Mouse (Mus musculus) heart, embryonic 13.5 days (tissue): Measurements from ENCODE around the gene Gjc2. TPM values are rescaled to one million over a fixed set of nuclear protein-coding genes. Genes with fewer than 3 reads are reported as not detected.

Source experiments
- ATAC-seq: fragments of 200-750 bp; cut with Nextera tagmentation; 2 replicates; pipeline ENCODE4 v1.8.0; 2017; ENCODE audit warnings: moderate TSS enrichment; ENCODE audit not compliant: insufficient number of reproducible peaks, low FRiP score, low TSS enrichment; ENCODE audit errors: extremely low read depth
- H3K27ac ChIP-seq: fragments of 300-500 bp; sonication (generic); replicated peaks from 2 replicates; pipeline ENCODE4 v1.5.1; 2015; ENCODE audit warnings: moderate library complexity, mild to moderate bottlenecking, inconsistent platforms
- H3K27me3 ChIP-seq: fragments of 300-500 bp; sonication (generic); replicated peaks from 2 replicates; pipeline ENCODE4 v1.6.1; 2015; ENCODE audit warnings: mild to moderate bottlenecking, inconsistent platforms
- H3K36me3 ChIP-seq: fragments of 300-500 bp; sonication (generic); 2 replicates; pipeline ENCODE4 v1.6.1; 2015; ENCODE audit warnings: mild to moderate bottlenecking, inconsistent platforms
- H3K4me1 ChIP-seq: fragments of 300-500 bp; sonication (generic); 2 replicates; pipeline ENCODE4 v1.6.1; 2015; ENCODE audit warnings: inconsistent platforms
- H3K4me2 ChIP-seq: fragments of 300-500 bp; sonication (generic); 2 replicates; pipeline ENCODE4 v1.6.1; 2015; ENCODE audit warnings: inconsistent platforms, mild to moderate bottlenecking, moderate library complexity
- H3K4me3 ChIP-seq: fragments of 300-500 bp; sonication (generic); 2 replicates; pipeline ENCODE4 v1.5.1; 2015; ENCODE audit warnings: moderate library complexity, mild to moderate bottlenecking, inconsistent platforms
- H3K9ac ChIP-seq: fragments of 300-500 bp; sonication (generic); 2 replicates; pipeline ENCODE4 v1.6.1; 2015; ENCODE audit warnings: inconsistent platforms, mild to moderate bottlenecking, moderate library complexity
- H3K9me3 ChIP-seq: fragments of 300-500 bp; sonication (generic); 2 replicates; pipeline ENCODE4 v1.6.1; 2016; ENCODE audit warnings: inconsistent platforms
- WGBS: fragments of 180-500 bp; shearing (Covaris S2); methylation state at CpG from one replicate; pipeline ENCODE4 v1.1.7; 2015; ENCODE audit warnings: mixed read lengths; 5-methylcytosine and 5-hydroxymethylcytosine counted together
- polyA plus RNA-seq: library from polyadenylated mRNA; unstranded; fragments of >200 nt; fragmentation: Nextera tagmentation; extraction: Ambion mirVana; gene quantifications from 2 replicates; pipeline ENCODE4 v1.2.1, GENCODE M21; 2015

Gene Gjc2
- 0.06 and 0.28 TPM in 2 replicates for polyA plus RNA-seq

GRCm38 (mm10) chr11:59182864-59183331 lies at the start of gene Gjc2:
Gene Gjc2, minus strand, starts transcription at chr11:59183213.
- Histone ChIP-seq H3K9me3 (no peaks in the 10 kb centered on the region), H3K4me1 (peaks cover 25% of the 10 kb centered on the region), H3K9ac (0 out of 2 replicates have a peak within 1 kb of the TSS, but pooled peaks have one; percentile 33), H3K27me3 (peaks cover 23% of the 10 kb centered on the region), H3K4me2 (0 out of 2 replicates have a peak within 1 kb of the TSS, but pooled peaks have one; percentile 4), H3K4me3 (no peak within 1 kb of the TSS), H3K36me3 (peaks cover 33% of the 10 kb centered on the region), H3K27ac (peak within 1 kb of the TSS; percentile 46)
- ATAC-seq, result no peak
- 39% methylated on average over 3 of the region's 3 CpGs for WGBS

GRCm38 (mm10) chr11:59232797-59233196 lies 49.8 kb upstream of the Gjc2 start:
- Histone ChIP-seq H3K4me3 (no peak overlapping the region), H3K9me3 (no peaks in the 10 kb centered on the region), H3K4me1 (peaks cover 16% of the 10 kb centered on the region), H3K4me2 (no peak overlapping the region), H3K36me3 (no peaks in the 10 kb centered on the region), H3K9ac (no peak overlapping the region), H3K27me3 (peaks cover 27% of the 10 kb centered on the region; the same call in 1 of the 2 replicates), H3K27ac (no peak overlapping the region)
- WGBS, result 48% methylated on average over 2 of the region's 2 CpGs
- no peak for ATAC-seq

- H3K4me3 ChIP-seq, result no peak overlapping the region
Observed at GRCm38 (mm10) chr11:59230144-59230760, 47.2 kb upstream of the Gjc2 start.

GRCm38 (mm10) chr11:59228122-59228953 lies 45.3 kb upstream of the Gjc2 start, which contains the start of gene Arf1:
Gene Arf1, minus strand, starts transcription at chr11:59228270.
- peak within 1 kb of the TSS; percentile 96 for H3K4me2 ChIP-seq
- H3K9ac ChIP-seq, result peak within 1 kb of the TSS; percentile 100
- H3K4me1 ChIP-seq, result peaks cover 53% of the 10 kb centered on the region
- no peaks in the 10 kb centered on the region for H3K9me3 ChIP-seq
- peaks cover 9% of the 10 kb centered on the region for H3K36me3 ChIP-seq
- H3K27me3 ChIP-seq, result 0 out of 2 replicates have a peak, but pooled peaks cover 6% of the 10 kb centered on the region
- peak within 1 kb of the TSS; percentile 99 for H3K27ac ChIP-seq
- ATAC-seq, result peak; percentile 90
- 4% methylated on average over 59 of the region's 59 CpGs for WGBS
- peak within 1 kb of the TSS; percentile 100 for H3K4me3 ChIP-seq

More at GRCm38 (mm10) chr11:59230144-59230760, 47.2 kb upstream of the Gjc2 start:
- H3K36me3 ChIP-seq, result no peaks in the 10 kb centered on the region
- no peaks in the 10 kb centered on the region for H3K9me3 ChIP-seq
- H3K4me2 ChIP-seq, result no peak overlapping the region
- no peak overlapping the region for H3K27ac ChIP-seq
- WGBS, result 9% methylated on average over 7 of the region's 7 CpGs
- H3K27me3 ChIP-seq, result peaks cover 19% of the 10 kb centered on the region; the same call in 1 of the 2 replicates
- H3K9ac ChIP-seq, result no peak overlapping the region
- ATAC-seq, result no peak
- peaks cover 34% of the 10 kb centered on the region for H3K4me1 ChIP-seq

GRCm38 (mm10) chr11:59227604-59228121 lies 44.6 kb upstream of the Gjc2 start:
- H3K36me3 ChIP-seq, result peaks cover 9% of the 10 kb centered on the region
- peak; percentile 82 for ATAC-seq
- peak overlapping the region; percentile 100 for H3K9ac ChIP-seq
- H3K27me3 ChIP-seq, result no peaks in the 10 kb centered on the region
- peak overlapping the region; percentile 100 for H3K4me3 ChIP-seq
- peak overlapping the region; percentile 96 for H3K4me2 ChIP-seq
- no peaks in the 10 kb centered on the region for H3K9me3 ChIP-seq
- H3K27ac ChIP-seq, result peak overlapping the region; percentile 99
- under 1% methylated on average over 49 of the region's 51 CpGs for WGBS
- H3K4me1 ChIP-seq, result peaks cover 54% of the 10 kb centered on the region

- peaks cover 60% of the 10 kb centered on the region for H3K4me1 ChIP-seq
- H3K4me3 ChIP-seq, result peak overlapping the region; percentile 100
- ATAC-seq, result no peak
- H3K27me3 ChIP-seq, result no peaks in the 10 kb centered on the region
- H3K9ac ChIP-seq, result peak overlapping the region; percentile 100
- peaks cover 9% of the 10 kb centered on the region for H3K36me3 ChIP-seq
- peak overlapping the region; percentile 99 for H3K27ac ChIP-seq
- H3K4me2 ChIP-seq, result peak overlapping the region; percentile 96
- no peaks in the 10 kb centered on the region for H3K9me3 ChIP-seq
- 2% methylated on average over 21 of the region's 21 CpGs for WGBS
Observed at GRCm38 (mm10) chr11:59226787-59227603, 44.0 kb upstream of the Gjc2 start.

GRCm38 (mm10) chr11:59226251-59226650 lies 43.2 kb upstream of the Gjc2 start:
- H3K9ac ChIP-seq, result peak overlapping the region; percentile 100
- WGBS, result 36% methylated on average over 3 of the region's 3 CpGs
- no peak for ATAC-seq
- no peaks in the 10 kb centered on the region for H3K9me3 ChIP-seq
- peak overlapping the region; percentile 100 for H3K4me3 ChIP-seq
- peaks cover 9% of the 10 kb centered on the region for H3K36me3 ChIP-seq
- H3K4me2 ChIP-seq, result peak overlapping the region; percentile 96
- H3K27me3 ChIP-seq, result no peaks in the 10 kb centered on the region
- peaks cover 67% of the 10 kb centered on the region for H3K4me1 ChIP-seq
- peak overlapping the region; percentile 99; the same call in 1 of the 2 replicates for H3K27ac ChIP-seq

GRCm38 (mm10) chr11:59225167-59225566 lies 42.2 kb upstream of the Gjc2 start:
- whole genome bisulfite sequencing, result 28% methylated on average over 2 of the region's 2 CpGs
- peak overlapping the region; percentile 100; the same call in 1 of the 2 replicates for H3K9ac ChIP-seq
- H3K4me2 ChIP-seq, result peak overlapping the region; percentile 96
- H3K9me3 ChIP-seq, result no peaks in the 10 kb centered on the region
- peak overlapping the region; percentile 100 for H3K4me3 ChIP-seq
- H3K4me1 ChIP-seq, result peaks cover 75% of the 10 kb centered on the region
- ATAC-seq, result no peak
- H3K27ac ChIP-seq, result no peak overlapping the region
- H3K36me3 ChIP-seq, result peaks cover 14% of the 10 kb centered on the region
- H3K27me3 ChIP-seq, result no peaks in the 10 kb centered on the region

- peak overlapping the region; percentile 100; the same call in 1 of the 2 replicates for H3K4me3 ChIP-seq
- peaks cover 21% of the 10 kb centered on the region for H3K36me3 ChIP-seq
- no peak overlapping the region for H3K27ac ChIP-seq
- ATAC-seq, result no peak
- H3K4me2 ChIP-seq, result peak overlapping the region; percentile 96
- no peaks in the 10 kb centered on the region for H3K27me3 ChIP-seq
- H3K9me3 ChIP-seq, result no peaks in the 10 kb centered on the region
- no peak overlapping the region for H3K9ac ChIP-seq
- 31% methylated on average over 2 of the region's 2 CpGs for WGBS
- peaks cover 78% of the 10 kb centered on the region for H3K4me1 ChIP-seq
Observed at GRCm38 (mm10) chr11:59224470-59224869, 41.5 kb upstream of the Gjc2 start.

GRCm38 (mm10) chr11:59224025-59224424 lies 41.0 kb upstream of the Gjc2 start:
- 0 out of 2 replicates have a peak overlapping the region, but pooled peaks have one; percentile 26 for H3K27ac ChIP-seq
- no peaks in the 10 kb centered on the region for H3K9me3 ChIP-seq
- no peak overlapping the region for H3K4me3 ChIP-seq
- 75% methylated on average over 3 of the region's 3 CpGs for WGBS
- H3K27me3 ChIP-seq, result no peaks in the 10 kb centered on the region
- H3K4me2 ChIP-seq, result peak overlapping the region; percentile 96
- peak overlapping the region; percentile 37; the same call in 1 of the 2 replicates for H3K9ac ChIP-seq
- no peak for ATAC-seq
- H3K4me1 ChIP-seq, result peaks cover 79% of the 10 kb centered on the region
- peaks cover 25% of the 10 kb centered on the region for H3K36me3 ChIP-seq
